Mouse (Mus musculus) cerebellum, adult 11-12 months (tissue): Measurements from ENCODE around the gene Slc35d2.

Source experiments
- DNase-seq: peaks from one replicate; pipeline ENCODE4 v3.0.0; 2022

The Slc35d2 gene

GRCm38 (mm10) chr13:64049535-64049934 lies 79.6 kb downstream of the Slc35d2 start:
- no peak for DNase-seq

GRCm38 (mm10) chr13:64048467-64048866 lies 80.7 kb downstream of the Slc35d2 start:
- DNase-seq, result no peak
